Mouse (Mus musculus): Measurements from ENCODE around the gene Usp6nl.

The Usp6nl gene

GRCm38 (mm10) chr2:6471110-6471611 is 148.7 kb downstream of the Usp6nl start:
- no peak for DNase-seq (ENCODE audit: low spot score in 2 of 2)

- DNase-seq (ENCODE audit: low spot score in 2 of 2): no peak
Observed at GRCm38 (mm10) chr2:6473829-6474228, 151.4 kb downstream of the Usp6nl start.

- no peak for DNase-seq (ENCODE audit: low spot score in 2 of 2)
Observed at GRCm38 (mm10) chr2:6477884-6478283, 155.4 kb downstream of the Usp6nl start.

GRCm38 (mm10) chr2:6478361-6478965 is 156.0 kb downstream of the Usp6nl start:
- DNase-seq (ENCODE audit: low spot score in 2 of 2): no peak

- DNase-seq (ENCODE audit: low spot score in 2 of 2): no peak
Observed at GRCm38 (mm10) chr2:6478966-6479391, 156.5 kb downstream of the Usp6nl start.

GRCm38 (mm10) chr2:6479620-6480019 is 157.2 kb downstream of the Usp6nl start:
- no peak for DNase-seq (ENCODE audit: low spot score in 2 of 2)

- no peak for DNase-seq (ENCODE audit: low spot score in 2 of 2)
Observed at GRCm38 (mm10) chr2:6481966-6482365, 159.5 kb downstream of the Usp6nl start.

GRCm38 (mm10) chr2:6482411-6482810 is 159.9 kb downstream of the Usp6nl start:
- DNase-seq (ENCODE audit: low spot score in 2 of 2): no peak

- DNase-seq (ENCODE audit: low spot score in 2 of 2): no peak
Observed at GRCm38 (mm10) chr2:6483081-6483992, 160.9 kb downstream of the Usp6nl start.

- no peak for DNase-seq (ENCODE audit: low spot score in 2 of 2)
Observed at GRCm38 (mm10) chr2:6484179-6484578, 161.7 kb downstream of the Usp6nl start.

- DNase-seq (ENCODE audit: low spot score in 2 of 2): no peak
Observed at GRCm38 (mm10) chr2:6487566-6488488, 165.4 kb downstream of the Usp6nl start.

- DNase-seq (ENCODE audit: low spot score in 2 of 2): no peak
Observed at GRCm38 (mm10) chr2:6488489-6489056, 166.1 kb downstream of the Usp6nl start.

- no peak for DNase-seq (ENCODE audit: low spot score in 2 of 2)
Observed at GRCm38 (mm10) chr2:6490076-6490475, 167.6 kb downstream of the Usp6nl start.

GRCm38 (mm10) chr2:6490870-6491269 is 168.4 kb downstream of the Usp6nl start:
- DNase-seq (ENCODE audit: low spot score in 2 of 2): no peak

GRCm38 (mm10) chr2:6493886-6494285 is 171.4 kb downstream of the Usp6nl start:
- no peak for DNase-seq (ENCODE audit: low spot score in 2 of 2)
